Mouse (Mus musculus) thymus, adult 2 months (tissue): ENCODE measurements around the gene Osbpl9. TPM values are rescaled to one million over a fixed set of nuclear protein-coding genes. Genes with fewer than 3 reads are reported as not detected.
A peak's percentile ranks its signal among the peaks of the same experiment; 100 is the strongest.

Experiments
- DNase-seq: peaks from one replicate; pipeline ENCODE4 v3.0.0; 2021
- H3K27ac ChIP-seq: fragments of 200-500 bp; 2 replicates; pipeline ENCODE4 v1.5.1; 2012; ENCODE audit warnings: low read length, control low read depth; ENCODE audit not compliant: control insufficient read depth, insufficient read depth
- H3K27me3 ChIP-seq: fragments of 200-500 bp; 2 replicates; pipeline ENCODE4 v1.6.1; 2012; ENCODE audit warnings: mild to moderate bottlenecking, low read length, moderate library complexity, mixed read lengths; ENCODE audit not compliant: control insufficient read depth, insufficient read depth
- H3K36me3 ChIP-seq: fragments of 200-500 bp; 2 replicates; pipeline ENCODE4 v1.6.1; 2012; ENCODE audit warnings: mild to moderate bottlenecking, low read length, moderate library complexity; ENCODE audit not compliant: control insufficient read depth, insufficient read depth
- H3K4me1 ChIP-seq: fragments of 200-500 bp; replicated peaks from 2 replicates; pipeline ENCODE4 v1.6.1; 2012; ENCODE audit warnings: low read length; ENCODE audit not compliant: control insufficient read depth, insufficient read depth
- H3K4me3 ChIP-seq: fragments of 200-500 bp; 2 replicates; pipeline ENCODE4 v1.5.1; 2012; ENCODE audit warnings: mild to moderate bottlenecking, low read length, control low read depth, moderate library complexity; ENCODE audit not compliant: control insufficient read depth, insufficient read depth
- CTCF ChIP-seq: fragments of 200-500 bp; IDR thresholded peaks from 2 replicates; pipeline ENCODE4 v1.5.1; 2012; ENCODE audit warnings: mild to moderate bottlenecking, control low read depth, low read length, moderate library complexity, borderline replicate concordance; ENCODE audit not compliant: control insufficient read depth, poor library complexity, insufficient read depth; ENCODE audit errors: extremely low read depth
- POLR2A ChIP-seq: fragments of 200-500 bp; IDR thresholded peaks from 2 replicates; pipeline ENCODE4 v1.6.1; 2012; ENCODE audit warnings: mild to moderate bottlenecking, low read length, control low read depth, moderate library complexity; ENCODE audit not compliant: control insufficient read depth, poor library complexity, insufficient read depth; ENCODE audit errors: extremely low read depth
- WGBS: fragments of 180-500 bp; shearing (Covaris S2); methylation state at CpG from one replicate; pipeline ENCODE4 v1.1.7; 2018; 5-methylcytosine and 5-hydroxymethylcytosine counted together
- polyA plus RNA-seq: library from polyadenylated mRNA; depleted of rRNA; stranded (reverse); fragments of >200 nt; gene quantifications from 2 replicates; pipeline ENCODE4 v1.2.3, GENCODE M21; 2012

The Osbpl9 gene
- polyA plus RNA-seq, 1 experiment = 93.2 TPM

GRCm38 (mm10) chr4:109156481-109157261 lies 45.4 kb downstream of the Osbpl9 start:
- H3K4me3 ChIP-seq = no peak overlapping the region

GRCm38 (mm10) chr4:109156073-109156472 lies 46.0 kb downstream of the Osbpl9 start:
- H3K27ac ChIP-seq = no peak overlapping the region
- H3K4me3 ChIP-seq = no peak overlapping the region
- H3K36me3 ChIP-seq = no peaks in the 10 kb centered on the region
- WGBS = 97% methylated on average over 6 of the region's 6 CpGs
- DNase-seq = no peak
- no peaks in the 10 kb centered on the region for H3K27me3 ChIP-seq
- H3K4me1 ChIP-seq = no peaks in the 10 kb centered on the region
- no peak for TF ChIP-seq POLR2A

More at GRCm38 (mm10) chr4:109156481-109157261, 45.4 kb downstream of the Osbpl9 start:
- H3K27me3 ChIP-seq = no peaks in the 10 kb centered on the region
- no peak for TF ChIP-seq POLR2A
- no peak for TF ChIP-seq CTCF
- no peaks in the 10 kb centered on the region for H3K36me3 ChIP-seq
- no peaks in the 10 kb centered on the region for H3K4me1 ChIP-seq
- no peak overlapping the region for H3K27ac ChIP-seq
- DNase-seq = no peak
- 87% methylated on average over 24 of the region's 24 CpGs for WGBS

- WGBS = 96% methylated on average over 2 of the region's 2 CpGs
- no peaks in the 10 kb centered on the region for H3K4me1 ChIP-seq
- no peaks in the 10 kb centered on the region for H3K36me3 ChIP-seq
- no peak overlapping the region for H3K4me3 ChIP-seq
- H3K27ac ChIP-seq = no peak overlapping the region
- no peak for DNase-seq
- no peaks in the 10 kb centered on the region for H3K27me3 ChIP-seq
- TF ChIP-seq CTCF (no peak), POLR2A (no peak)
Measured at GRCm38 (mm10) chr4:109150214-109150613, 51.9 kb downstream of the Osbpl9 start.

- TF ChIP-seq POLR2A = no peak
- TF ChIP-seq CTCF = no peak
- Histone ChIP-seq H3K27me3 (no peaks in the 10 kb centered on the region), H3K4me3 (no peak overlapping the region), H3K4me1 (no peaks in the 10 kb centered on the region), H3K36me3 (no peaks in the 10 kb centered on the region), H3K27ac (no peak overlapping the region)
- 87% methylated on average over 2 of the region's 2 CpGs for WGBS
- no peak for DNase-seq
Measured at GRCm38 (mm10) chr4:109149411-109149810, 52.7 kb downstream of the Osbpl9 start.

GRCm38 (mm10) chr4:109147278-109148038 lies 54.6 kb downstream of the Osbpl9 start:
- no peak for TF ChIP-seq CTCF
- no peak for TF ChIP-seq POLR2A
- Histone ChIP-seq H3K36me3 (no peaks in the 10 kb centered on the region), H3K4me3 (no peak overlapping the region), H3K27me3 (no peaks in the 10 kb centered on the region), H3K27ac (no peak overlapping the region), H3K4me1 (no peaks in the 10 kb centered on the region)
- 60% methylated on average over 11 of the region's 11 CpGs for WGBS
- peak; percentile 49 for DNase-seq

GRCm38 (mm10) chr4:109143091-109143490 lies 59.0 kb downstream of the Osbpl9 start:
- Histone ChIP-seq H3K36me3 (no peaks in the 10 kb centered on the region), H3K4me3 (no peak overlapping the region), H3K27ac (no peak overlapping the region), H3K27me3 (no peaks in the 10 kb centered on the region), H3K4me1 (no peaks in the 10 kb centered on the region)
- no peak for DNase-seq
- 94% methylated on average over 1 of the region's 1 CpGs for WGBS
- TF ChIP-seq CTCF (no peak), POLR2A (no peak)
